Mouse (Mus musculus): ENCODE measurements at regions not wholly inside any gene's neighbourhood (a gene's known extent, or its start where the extent isn't known, plus 50 kb on each side); places are given as distances from the start of the nearest gene placed in this dataset.

DNA sequence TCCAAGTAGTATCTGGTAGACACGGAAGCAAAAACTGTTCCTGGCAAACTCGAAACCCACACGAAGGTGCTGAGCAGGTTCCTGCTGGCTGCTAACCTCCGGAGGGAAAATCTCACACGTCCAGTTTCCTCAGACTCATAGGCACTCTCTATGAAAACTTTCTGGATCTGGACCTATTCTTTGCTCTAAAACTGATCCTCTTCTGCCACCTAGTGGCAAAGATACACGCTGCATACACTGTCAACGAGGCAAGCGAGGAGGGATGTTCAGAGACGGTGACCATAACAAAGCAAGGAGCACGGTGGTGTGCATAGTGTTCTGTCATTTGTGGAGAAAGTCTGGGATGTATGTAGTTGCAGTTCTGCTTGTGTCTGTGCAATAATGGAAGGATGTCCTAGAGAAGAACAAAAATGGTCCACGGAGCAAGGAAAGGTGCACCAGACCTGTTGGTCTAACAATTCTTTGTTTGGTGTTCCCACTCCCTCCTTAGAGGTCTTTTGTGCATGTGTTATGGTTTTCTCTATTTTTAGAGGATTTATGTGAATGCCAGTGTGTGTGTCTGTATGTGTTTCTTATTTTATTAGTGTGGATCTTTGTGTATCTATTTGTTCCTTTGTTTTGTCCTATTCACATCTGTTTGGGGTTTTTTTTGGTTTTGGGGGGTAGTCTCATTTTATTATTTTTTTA lies 57.0 kb upstream of the Siglech start:
- DNase-seq: peak; percentile 52

All from liver (tissue).